Mouse (Mus musculus) heart, embryonic 14.5 days (tissue): ENCODE data around the gene Hoxa1. TPM values are rescaled to one million over a fixed set of nuclear protein-coding genes. Genes with fewer than 3 reads are reported as not detected.

ENCODE experiments used
- ATAC-seq: fragments of 200-750 bp; cut with Nextera tagmentation; 2 replicates; pipeline ENCODE4 v1.8.0; 2017; ENCODE audit warnings: low read depth, moderate TSS enrichment; ENCODE audit not compliant: insufficient number of reproducible peaks, insufficient read depth, low FRiP score
- H3K27ac ChIP-seq, 2 experiments: fragments of 200-500 bp in 1 of 2; fragments of 300-500 bp in 1 of 2; sonication (generic) in 1 of 2; replicated peaks in 1 of 2; 2 replicates each; pipeline ENCODE4 v1.5.1; 2012 to 2014; ENCODE audit warnings: low read depth in 2 of 2, low read length in 2 of 2, control low read depth in 1 of 2, mild to moderate bottlenecking in 1 of 2, mixed read lengths in 1 of 2; ENCODE audit not compliant: control insufficient read depth in 1 of 2, insufficient read depth in 1 of 2
- H3K27me3 ChIP-seq: fragments of 300-500 bp; sonication (generic); 2 replicates; pipeline ENCODE4 v1.6.1; 2014; ENCODE audit warnings: mild to moderate bottlenecking, low read length, control low read depth; ENCODE audit not compliant: control insufficient read depth, insufficient read depth
- H3K36me3 ChIP-seq: fragments of 300-500 bp; sonication (generic); 2 replicates; pipeline ENCODE4 v1.6.1; 2014; ENCODE audit warnings: mild to moderate bottlenecking, control low read depth, low read length, mixed read lengths; ENCODE audit not compliant: control insufficient read depth, insufficient read depth
- H3K4me1 ChIP-seq, 2 experiments: fragments of 200-500 bp in 1 of 2; fragments of 300-500 bp in 1 of 2; sonication (generic) in 1 of 2; 2 replicates each; pipeline ENCODE4 v1.6.1; 2012 to 2014; ENCODE audit warnings: low read length in 2 of 2, control low read depth in 1 of 2, mixed read lengths in 1 of 2; ENCODE audit not compliant: control insufficient read depth in 2 of 2, insufficient read depth in 2 of 2
- H3K4me2 ChIP-seq: fragments of 300-500 bp; sonication (generic); 2 replicates; pipeline ENCODE4 v1.6.1; 2014; ENCODE audit warnings: mild to moderate bottlenecking, low read length
- H3K4me3 ChIP-seq, 2 experiments: fragments of 200-500 bp in 1 of 2; fragments of 300-500 bp in 1 of 2; sonication (generic) in 1 of 2; 2 replicates each; pipeline ENCODE4 v1.5.1; 2012 to 2014; ENCODE audit warnings: low read length in 2 of 2, mild to moderate bottlenecking in 2 of 2, control low read depth in 1 of 2, low read depth in 1 of 2, moderate library complexity in 1 of 2; ENCODE audit not compliant: control insufficient read depth in 1 of 2, insufficient read depth in 1 of 2
- H3K9ac ChIP-seq: fragments of 300-500 bp; sonication (generic); 2 replicates; pipeline ENCODE4 v1.6.1; 2014; ENCODE audit warnings: mild to moderate bottlenecking, low read length
- H3K9me3 ChIP-seq: fragments of 300-500 bp; sonication (generic); 2 replicates; pipeline ENCODE4 v1.6.1; 2016; ENCODE audit warnings: low read length, control low read depth; ENCODE audit not compliant: control insufficient read depth
- WGBS: fragments of 180-500 bp; shearing (Covaris S2); extraction: QIAGEN DNeasy Blood & Tissue Kit; methylation state at CpG from one replicate; pipeline ENCODE4 v1.1.7; 2014; 5-methylcytosine and 5-hydroxymethylcytosine counted together
- polyA plus RNA-seq: library from polyadenylated mRNA; unstranded; fragments of >200 nt; fragmentation: Nextera tagmentation; extraction: Ambion mirVana; gene quantifications from 2 replicates; pipeline ENCODE4 v1.2.1, GENCODE M21; 2014

Gene Hoxa1
- polyA plus RNA-seq, 1 experiment from 2014 or later = 0.82 TPM

GRCm38 (mm10) chr6:52154044-52154443 lies 4.1 kb downstream of the Hoxa1 start:
- no peak for ATAC-seq
- Histone ChIP-seq H3K27ac (no peak overlapping the region), H3K9ac (no peak overlapping the region), H3K4me3 (no peak overlapping the region), H3K9me3 (peaks cover 6% of the 10 kb centered on the region; the same call in 1 of the 2 replicates), H3K27me3 (peaks cover 99% of the 10 kb centered on the region), H3K4me2 (no peak overlapping the region), H3K36me3 (no peaks in the 10 kb centered on the region), H3K4me1 (peaks cover 0 to 8% of the 10 kb centered on the region in 2 experiments; a peak in 3 of 4 replicates)
- WGBS = 29% methylated on average over 5 of the region's 5 CpGs

DNA sequence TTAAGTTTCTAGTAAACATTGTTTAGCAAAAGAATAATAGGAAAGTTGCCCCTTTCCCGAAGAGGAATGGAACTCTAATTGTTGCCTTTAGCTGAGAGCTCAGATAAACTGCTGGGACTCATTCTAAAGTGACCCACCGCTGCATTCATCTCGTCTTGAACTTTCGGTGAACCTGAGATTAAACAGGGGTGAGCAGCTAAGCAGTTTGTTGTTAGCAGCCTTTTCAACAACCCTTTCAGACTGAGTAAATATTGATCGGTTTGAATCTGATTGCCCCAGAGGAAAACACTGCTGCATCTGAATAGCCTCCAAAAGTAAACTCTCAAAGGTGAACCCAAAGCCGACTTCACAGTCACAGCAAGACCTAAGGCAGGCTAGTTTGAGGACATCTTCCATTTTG lies 4.8 kb downstream of the Hoxa1 start:
- Histone ChIP-seq H3K4me3 (no peak overlapping the region), H3K4me2 (no peak overlapping the region), H3K9me3 (peaks cover 6% of the 10 kb centered on the region; the same call in 1 of the 2 replicates), H3K9ac (no peak overlapping the region), H3K4me1 (peaks cover 0 to 1% of the 10 kb centered on the region in 2 experiments; a peak in 2 of 4 replicates), H3K27me3 (peaks cover 91% of the 10 kb centered on the region), H3K36me3 (no peaks in the 10 kb centered on the region), H3K27ac (no peak overlapping the region)
- no peak for ATAC-seq
- WGBS = 5% methylated on average over 6 of the region's 6 CpGs

DNA sequence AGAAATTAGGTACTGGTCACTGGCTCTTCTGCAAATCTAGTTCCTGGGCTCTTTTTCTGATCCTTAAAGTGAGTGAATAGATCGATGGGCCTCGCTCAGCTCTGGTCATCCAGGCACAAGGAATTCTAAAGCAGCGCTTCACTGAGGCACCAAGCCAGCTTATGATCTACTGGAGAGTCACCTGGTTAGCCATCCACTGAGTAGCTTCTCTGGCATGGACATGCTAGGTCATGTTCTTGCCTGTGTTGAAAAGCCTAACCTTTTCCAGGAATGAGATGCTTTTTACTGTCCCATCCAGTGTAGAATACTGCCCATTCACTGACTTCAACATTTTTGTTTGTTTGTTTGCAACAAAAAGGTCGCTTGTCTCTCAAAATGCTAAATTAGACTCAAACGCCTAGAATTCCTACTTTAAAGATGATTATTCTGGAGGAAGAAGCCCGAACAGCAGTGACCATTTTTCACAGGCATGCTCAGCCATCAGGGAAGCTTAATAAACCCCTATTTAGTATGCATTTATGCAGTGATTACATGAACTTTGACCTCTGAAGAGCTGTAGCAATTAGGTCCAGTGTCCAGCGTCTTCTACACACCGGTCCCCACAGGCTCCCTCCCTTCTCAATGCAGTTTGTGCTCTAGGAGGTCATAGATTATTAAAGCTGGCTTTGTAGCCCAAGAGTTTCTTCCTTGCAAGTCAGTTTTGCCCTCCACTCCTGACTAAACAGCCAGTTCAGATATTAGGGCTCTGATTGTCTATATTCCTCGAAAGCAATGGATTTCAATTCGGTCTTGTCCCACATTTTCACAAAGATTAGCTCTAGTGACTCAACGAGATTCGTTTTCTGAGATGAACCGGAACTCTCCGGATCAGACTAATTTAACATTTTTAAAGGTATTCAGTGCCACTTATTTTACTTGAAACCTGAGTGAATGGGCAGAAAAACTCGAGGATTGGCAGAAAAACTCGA lies 5.6 kb downstream of the Hoxa1 start:
- ATAC-seq = no peak
- Histone ChIP-seq H3K9me3 (peaks cover 6% of the 10 kb centered on the region; the same call in 1 of the 2 replicates), H3K9ac (no peak overlapping the region), H3K36me3 (no peaks in the 10 kb centered on the region), H3K4me3 (no peak overlapping the region), H3K27ac (no peak overlapping the region), H3K4me1 (no peaks in the 10 kb centered on the region), H3K4me2 (no peak overlapping the region), H3K27me3 (peaks cover 91% of the 10 kb centered on the region)
- 14% methylated on average over 16 of the region's 16 CpGs for WGBS

- Histone ChIP-seq H3K27me3 (peaks cover 91% of the 10 kb centered on the region), H3K4me3 (no peak overlapping the region), H3K27ac (no peak overlapping the region), H3K4me2 (no peak overlapping the region), H3K9ac (no peak overlapping the region), H3K36me3 (no peaks in the 10 kb centered on the region), H3K9me3 (peaks cover 6% of the 10 kb centered on the region; the same call in 1 of the 2 replicates), H3K4me1 (no peaks in the 10 kb centered on the region)
- ATAC-seq = no peak
- whole genome bisulfite sequencing = 14% methylated on average over 4 of the region's 4 CpGs
Observed at GRCm38 (mm10) chr6:52151571-52151970, 6.5 kb downstream of the Hoxa1 start.

GRCm38 (mm10) chr6:52150401-52150966 lies 7.6 kb downstream of the Hoxa1 start:
- Histone ChIP-seq H3K9me3 (peaks cover 6% of the 10 kb centered on the region; the same call in 1 of the 2 replicates), H3K27ac (no peak overlapping the region), H3K4me1 (no peaks in the 10 kb centered on the region), H3K27me3 (peaks cover 87% of the 10 kb centered on the region), H3K4me2 (no peak overlapping the region), H3K4me3 (no peak overlapping the region), H3K9ac (no peak overlapping the region), H3K36me3 (no peaks in the 10 kb centered on the region)
- WGBS = 4% methylated on average over 16 of the region's 16 CpGs
- no peak for ATAC-seq

- H3K36me3 ChIP-seq = no peaks in the 10 kb centered on the region
Observed at GRCm38 (mm10) chr6:52139115-52139514, 19.0 kb downstream of the Hoxa1 start.

DNA sequence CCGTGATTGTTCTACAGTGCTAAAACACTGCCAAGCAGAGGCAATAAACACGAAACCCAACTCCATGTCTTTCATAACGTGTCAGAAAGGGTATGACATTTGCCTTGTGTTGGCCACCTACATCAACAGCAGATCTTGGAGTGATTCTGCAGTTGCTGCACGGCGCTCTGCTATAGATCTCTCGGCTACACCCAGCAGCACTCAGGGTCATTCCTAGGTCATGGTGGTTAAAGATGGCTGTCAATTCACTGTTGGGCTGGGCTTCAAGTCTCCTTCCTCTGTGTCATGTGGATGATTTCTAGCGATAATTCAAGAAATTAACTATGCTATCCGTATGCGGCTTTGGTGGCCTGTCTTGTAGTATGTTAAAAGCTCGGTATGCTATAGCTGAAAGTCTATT lies 19.5 kb downstream of the Hoxa1 start:
- Histone ChIP-seq H3K9me3 (no peaks in the 10 kb centered on the region), H3K9ac (no peak overlapping the region), H3K27ac (no peak overlapping the region), H3K4me1 (no peaks in the 10 kb centered on the region), H3K36me3 (no peaks in the 10 kb centered on the region), H3K27me3 (peaks cover 17% of the 10 kb centered on the region), H3K4me3 (no peak overlapping the region), H3K4me2 (no peak overlapping the region)
- 72% methylated on average over 10 of the region's 10 CpGs for WGBS
- no peak for ATAC-seq

More at GRCm38 (mm10) chr6:52139115-52139514, 19.0 kb downstream of the Hoxa1 start:
- Histone ChIP-seq H3K4me1 (no peaks in the 10 kb centered on the region), H3K9ac (no peak overlapping the region), H3K4me3 (no peak overlapping the region), H3K27ac (no peak overlapping the region), H3K4me2 (no peak overlapping the region), H3K27me3 (peaks cover 13% of the 10 kb centered on the region), H3K9me3 (no peaks in the 10 kb centered on the region)
- ATAC-seq = no peak
- WGBS = 74% methylated on average over 5 of the region's 5 CpGs
